8 mouse cellular contexts compared by ENCODE assay signal in genomic region chr3:119780876-119781275, GRCm38 (mm10). TPM values are rescaled to one million over a fixed set of nuclear protein-coding genes. Genes with fewer than 3 reads are reported as not detected.
DNase-seq lines count a peak whose midpoint lies in the region; ATAC-seq and TF ChIP-seq lines count a peak whose summit lies in the region.

No protein-coding gene starts in this region.

- H3K4me3 ChIP-seq in kidney, embryonic 14.5 days (ENCODE audit: low read length): peak overlapping the region; percentile 92; the same call in 1 of the 2 replicates
- H3K4me3 ChIP-seq in embryonic facial prominence, embryonic 12.5 days: peak overlapping the region; percentile 31
- H3K4me3 ChIP-seq in hindbrain, postnatal 0 days (ENCODE audit: low read length): peak overlapping the region; percentile 98; the same call in 1 of the 2 replicates
- peak overlapping the region; percentile 80 for H3K4me3 ChIP-seq in midbrain, embryonic 15.5 days
- H3K4me3 ChIP-seq in left cerebral cortex, adult 2 months: no peak overlapping the region

- intact Hi-C loops in left cerebral cortex, adult 2 months (cut with DNase I): no loop called here

- H3K36me3 ChIP-seq in kidney, embryonic 14.5 days (ENCODE audit: control insufficient read depth, insufficient read depth, low read length): peaks cover 8% of the 10 kb centered on the region; the same call in 1 of the 2 replicates
- H3K36me3 ChIP-seq in embryonic facial prominence, embryonic 12.5 days: 0 out of 2 replicates have a peak, but pooled peaks cover 2% of the 10 kb centered on the region
- no peaks in the 10 kb centered on the region for H3K36me3 ChIP-seq in hindbrain, postnatal 0 days (ENCODE audit: insufficient read depth, low read length)
- H3K36me3 ChIP-seq in midbrain, embryonic 15.5 days (replicated peaks): no peaks in the 10 kb centered on the region

- H3K27me3 ChIP-seq in kidney, embryonic 14.5 days (ENCODE audit: control insufficient read depth, insufficient read depth, low read length): no peaks in the 10 kb centered on the region
- H3K27me3 ChIP-seq in embryonic facial prominence, embryonic 12.5 days: no peaks in the 10 kb centered on the region
- no peaks in the 10 kb centered on the region for H3K27me3 ChIP-seq in hindbrain, postnatal 0 days (ENCODE audit: insufficient read depth, low read length)
- no peaks in the 10 kb centered on the region for H3K27me3 ChIP-seq in midbrain, embryonic 15.5 days (replicated peaks)

- TF ChIP-seq CTCF in hindbrain, postnatal 0 days (IDR thresholded peaks at IDR 0.05; ENCODE audit: low read depth): no peak
- TF ChIP-seq CTCF in left cerebral cortex, adult 2 months (IDR thresholded peaks at IDR 0.05): no peak

- H3K4me2 ChIP-seq in kidney, embryonic 14.5 days (replicated peaks; ENCODE audit: low read depth, low read length): peak overlapping the region; percentile 72
- H3K4me2 ChIP-seq in embryonic facial prominence, embryonic 12.5 days (replicated peaks): peak overlapping the region; percentile 67
- peak overlapping the region; percentile 59 for H3K4me2 ChIP-seq in hindbrain, postnatal 0 days (ENCODE audit: low read depth, low read length)
- H3K4me2 ChIP-seq in midbrain, embryonic 15.5 days: peak overlapping the region; percentile 67

- peaks cover 13% of the 10 kb centered on the region; the same call in 1 of the 2 replicates for H3K4me1 ChIP-seq in kidney, embryonic 14.5 days (ENCODE audit: control insufficient read depth, insufficient read depth, low read length)
- H3K4me1 ChIP-seq in embryonic facial prominence, embryonic 12.5 days: peaks cover 23% of the 10 kb centered on the region; the same call in 1 of the 2 replicates
- no peaks in the 10 kb centered on the region for H3K4me1 ChIP-seq in hindbrain, postnatal 0 days (ENCODE audit: insufficient read depth, low read length)
- H3K4me1 ChIP-seq in midbrain, embryonic 15.5 days: peaks cover 32% of the 10 kb centered on the region

- no peak overlapping the region for H3K27ac ChIP-seq in kidney, embryonic 14.5 days (ENCODE audit: low read depth, low read length)
- H3K27ac ChIP-seq in embryonic facial prominence, embryonic 12.5 days: no peak overlapping the region
- no peak overlapping the region for H3K27ac ChIP-seq in hindbrain, postnatal 0 days
- H3K27ac ChIP-seq in midbrain, embryonic 15.5 days: no peak overlapping the region
- H3K27ac ChIP-seq in left cerebral cortex, adult 2 months: no peak overlapping the region

- peak overlapping the region; percentile 34; the same call in 1 of the 2 replicates for H3K9ac ChIP-seq in kidney, embryonic 14.5 days (ENCODE audit: low read depth, low read length)
- no peak overlapping the region for H3K9ac ChIP-seq in embryonic facial prominence, embryonic 12.5 days
- H3K9ac ChIP-seq in hindbrain, postnatal 0 days (replicated peaks; ENCODE audit: low read length): no peak overlapping the region
- no peak overlapping the region for H3K9ac ChIP-seq in midbrain, embryonic 15.5 days

- no peak for DNase-seq in kidney, postnatal 4 days
- DNase-seq in hindbrain, postnatal 0 days (ENCODE audit: low spot score): no peak
- DNase-seq in spleen, adult 18-20 months: no peak
- no peak for DNase-seq in urinary bladder, postnatal 10 days (ENCODE audit: low spot score)
- DNase-seq in left cerebral cortex, adult 2 months (ENCODE audit: extremely low spot score in 1 of 2, low spot score in 2 of 2): no peak

- no peak for ATAC-seq in kidney, embryonic 14.5 days (ENCODE audit: low FRiP score, low TSS enrichment)
- ATAC-seq in embryonic facial prominence, embryonic 12.5 days (ENCODE audit: insufficient number of reproducible peaks, insufficient read depth, low FRiP score, low TSS enrichment): no peak
- no peak for ATAC-seq in hindbrain, postnatal 0 days
- ATAC-seq in midbrain, embryonic 15.5 days (replicated peaks): no peak

- H3K9me3 ChIP-seq in kidney, embryonic 14.5 days (ENCODE audit: control insufficient read depth, low read length): no peaks in the 10 kb centered on the region
- H3K9me3 ChIP-seq in embryonic facial prominence, embryonic 12.5 days: no peaks in the 10 kb centered on the region
- H3K9me3 ChIP-seq in hindbrain, postnatal 0 days (ENCODE audit: low read length): no peaks in the 10 kb centered on the region
- no peaks in the 10 kb centered on the region for H3K9me3 ChIP-seq in midbrain, embryonic 15.5 days

RNA-seq across cellular contexts. Expression of gene Ptbp2, which starts 3.4 kb away (rescaled TPM):
- polyA plus RNA-seq in kidney, embryonic 14.5 days (2014; fragmentation: Nextera tagmentation; extraction: Ambion mirVana): 66.9 and 95.7 TPM in 2 replicates
- polyA plus RNA-seq in embryonic facial prominence, embryonic 12.5 days (2016; fragmentation: Nextera tagmentation; extraction: Ambion mirVana): 148 and 159 TPM in 2 replicates
- total RNA-seq in hindbrain, postnatal 0 days (2014; rRNA removed): 179 and 211 TPM in 2 replicates
- polyA plus RNA-seq in hindbrain, postnatal 0 days (2015; fragmentation: Nextera tagmentation; extraction: Ambion mirVana): 154 TPM in 2 replicates
- 246 and 247 TPM in 2 replicates for polyA plus RNA-seq in midbrain, embryonic 15.5 days (2015; fragmentation: Nextera tagmentation; extraction: Ambion mirVana)
- total RNA-seq in left cerebral cortex, adult 2 months (2021): 100 to 1,000 TPM; 104 to 116 TPM
